Mouse (Mus musculus): ENCODE measurements around the gene Awat2.
"Not testable (repeated sequence)": the region's sequence is repeated elsewhere in the genome, so short reads cannot be mapped to it uniquely, and the experiment has no call there.

Gene Awat2

GRCm38 (mm10) chrX:100442617-100443016 is at the start of gene Awat2:
Gene Awat2, minus strand, starts transcription at chrX:100442717.
- not testable (repeated sequence) for DNase-seq (ENCODE audit: low spot score in 2 of 2)

- DNase-seq (ENCODE audit: low spot score in 2 of 2): peak; percentile 20 to 22
These were observed 37.8 kb upstream of the Awat2 start for GRCm38 (mm10) chrX:100480317-100480716.

DNA sequence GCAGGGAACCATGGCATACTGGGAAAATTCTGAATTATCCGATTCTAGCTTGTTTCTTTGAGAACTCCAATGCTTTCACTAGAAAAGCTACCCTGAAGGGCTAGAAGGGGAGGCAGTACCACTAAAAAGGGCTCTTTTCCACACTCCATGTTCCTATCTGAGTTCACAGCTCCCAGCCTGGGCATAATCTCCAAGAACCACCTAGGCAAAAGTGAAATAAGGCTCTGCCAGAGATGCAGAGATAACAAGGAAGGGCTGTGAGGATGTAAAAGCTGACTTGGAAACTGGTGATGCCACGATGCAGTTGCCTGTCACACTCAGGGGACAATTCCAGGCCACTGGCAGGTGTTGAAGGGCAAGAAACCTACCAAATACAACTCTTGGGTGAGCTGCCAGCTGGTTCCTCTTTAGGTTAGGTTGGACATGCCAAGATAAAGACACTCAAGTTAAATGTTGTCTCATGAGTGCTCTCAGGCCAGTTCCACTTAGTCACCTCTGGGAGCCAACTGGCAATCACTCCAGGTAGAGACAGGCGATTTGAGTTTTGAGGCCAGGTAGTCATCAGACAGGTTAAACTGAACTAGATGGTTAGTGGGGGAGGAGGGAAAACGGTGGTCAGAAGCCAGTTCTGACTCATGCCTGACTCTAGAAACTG is 33.2 kb upstream of the Awat2 start:
- no peak for DNase-seq (ENCODE audit: low spot score in 2 of 2)

GRCm38 (mm10) chrX:100471491-100471890 is 29.0 kb upstream of the Awat2 start:
- DNase-seq (ENCODE audit: low spot score in 2 of 2): no peak

GRCm38 (mm10) chrX:100470126-100470525 is 27.6 kb upstream of the Awat2 start:
- no peak for DNase-seq (ENCODE audit: low spot score in 2 of 2)

DNA sequence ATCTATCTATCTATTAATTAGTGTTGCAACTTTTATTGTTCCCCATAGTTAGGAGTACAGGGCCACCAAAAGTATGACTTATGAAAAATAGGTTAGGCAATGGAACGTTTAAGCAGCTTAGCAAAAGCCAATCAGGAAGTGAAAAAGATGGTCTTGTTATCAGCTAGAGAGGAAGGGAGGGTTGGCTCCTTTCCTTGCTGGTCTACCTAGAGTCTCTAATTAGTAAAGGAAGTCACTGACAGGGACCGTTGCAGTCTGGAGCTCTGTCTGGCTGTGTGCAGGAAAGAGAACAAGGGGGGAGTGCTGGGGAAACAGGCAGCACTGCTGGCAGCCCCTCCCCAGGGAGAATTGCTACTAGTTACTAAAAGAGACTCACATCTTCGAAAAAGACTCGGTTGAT is 25.5 kb upstream of the Awat2 start:
- DNase-seq (ENCODE audit: low spot score in 2 of 2): no peak

DNA sequence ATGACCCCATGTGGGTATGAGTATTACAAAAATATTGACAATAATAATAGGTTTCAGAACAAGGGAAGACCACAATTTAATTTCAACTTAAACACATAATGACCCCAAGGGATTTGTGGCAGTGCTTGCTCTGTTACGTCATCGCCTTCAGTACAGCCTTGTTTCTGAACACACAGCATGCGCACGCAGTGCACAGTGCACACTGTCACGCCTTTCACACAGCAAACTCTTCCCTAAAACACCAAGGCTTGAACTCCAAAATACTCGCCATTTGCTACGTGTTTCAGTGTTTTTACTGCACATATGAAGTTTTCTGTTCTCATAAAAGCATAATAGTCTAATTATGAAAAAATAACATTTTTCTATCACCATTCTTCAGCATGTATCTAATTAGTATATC is 1.0 kb upstream of the Awat2 start:
- no peak for DNase-seq (ENCODE audit: low spot score in 2 of 2)

GRCm38 (mm10) chrX:100432311-100432710 is 10.2 kb downstream of the Awat2 start:
- no peak for DNase-seq (ENCODE audit: low spot score in 2 of 2)

DNA sequence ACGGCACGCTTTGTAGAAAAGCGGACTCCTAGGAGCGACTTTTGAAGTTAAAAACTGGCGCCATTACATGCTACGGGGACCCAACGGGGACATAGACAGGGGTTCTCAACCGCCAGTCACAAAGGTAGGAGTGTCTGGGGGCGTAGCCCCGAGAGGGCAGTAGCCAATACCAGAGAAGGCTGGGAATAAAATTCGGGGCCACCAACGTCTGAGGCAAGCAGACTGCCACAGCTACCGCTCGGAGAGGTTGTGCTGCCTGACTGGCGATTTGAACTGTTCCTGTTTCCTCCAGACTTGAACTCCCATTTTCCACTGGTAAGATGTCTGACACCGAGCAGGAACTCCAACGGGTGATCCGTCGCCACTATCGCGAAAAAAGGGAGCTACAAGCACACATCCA is 13.8 kb downstream of the Awat2 start, which contains the start of gene Otud6a:
Gene Otud6a, plus strand, starts transcription at position 321 of the 400 bp plus-strand sequence.
- no peak for DNase-seq (ENCODE audit: low spot score in 2 of 2)

DNA sequence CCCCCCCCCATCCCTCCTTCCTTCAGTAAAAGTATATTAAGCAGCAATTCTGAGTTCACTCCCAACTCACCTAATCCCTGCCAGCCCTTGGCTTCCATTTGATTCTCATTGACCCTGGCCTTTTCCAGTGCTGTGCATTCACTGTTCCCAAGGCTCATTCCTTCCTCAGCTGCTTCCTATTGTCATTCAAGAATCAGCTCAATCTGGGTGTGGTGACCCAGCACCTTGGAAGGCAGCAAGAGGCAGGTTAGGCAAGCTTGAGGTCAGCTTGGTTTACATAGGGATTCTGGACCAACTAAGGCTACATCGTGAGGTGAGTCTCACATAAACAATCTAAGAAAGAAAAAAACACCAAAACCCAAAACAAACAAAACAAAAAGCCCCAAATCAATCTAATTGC is 33.3 kb downstream of the Awat2 start:
- DNase-seq (ENCODE audit: low spot score in 2 of 2): no peak

DNA sequence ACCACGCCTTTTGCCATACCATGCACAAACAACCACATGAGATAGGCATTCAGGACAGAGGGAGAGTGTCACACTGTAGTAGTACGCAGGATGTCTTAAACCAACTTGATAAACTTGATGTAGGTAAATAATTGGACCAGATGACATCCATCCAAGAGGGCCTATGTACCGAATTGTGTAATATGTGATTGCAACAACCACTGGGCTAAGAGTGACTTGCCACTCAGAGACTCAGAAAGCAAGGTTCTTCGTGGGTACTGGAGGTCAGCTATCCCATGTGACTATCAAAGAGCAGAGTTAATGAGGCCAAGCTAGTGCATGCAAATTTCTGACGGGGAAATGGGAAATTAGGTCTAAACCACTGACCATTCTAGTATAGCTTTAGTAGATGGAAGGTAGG is 40.9 kb downstream of the Awat2 start:
- DNase-seq (ENCODE audit: low spot score in 2 of 2): no peak

DNA sequence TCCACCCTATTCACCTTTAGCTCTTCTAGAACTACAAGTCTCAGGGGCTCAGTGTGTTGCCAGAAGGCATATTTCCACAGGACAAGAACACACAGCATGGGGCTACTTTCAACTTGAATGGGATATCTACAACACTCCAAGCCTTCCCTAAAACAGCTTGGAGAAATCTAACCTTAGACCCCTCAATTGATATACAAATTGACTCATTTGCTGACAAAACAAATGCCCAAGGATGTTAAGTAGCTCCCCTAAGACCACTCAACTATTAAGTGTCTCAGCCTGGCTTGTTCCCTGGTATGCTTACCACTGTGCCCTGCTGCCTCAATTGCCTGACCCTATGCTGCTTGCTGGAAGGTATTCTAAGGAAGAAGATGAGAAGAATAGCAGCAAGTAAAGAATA is 41.6 kb downstream of the Awat2 start:
- DNase-seq (ENCODE audit: low spot score in 2 of 2): no peak

DNA sequence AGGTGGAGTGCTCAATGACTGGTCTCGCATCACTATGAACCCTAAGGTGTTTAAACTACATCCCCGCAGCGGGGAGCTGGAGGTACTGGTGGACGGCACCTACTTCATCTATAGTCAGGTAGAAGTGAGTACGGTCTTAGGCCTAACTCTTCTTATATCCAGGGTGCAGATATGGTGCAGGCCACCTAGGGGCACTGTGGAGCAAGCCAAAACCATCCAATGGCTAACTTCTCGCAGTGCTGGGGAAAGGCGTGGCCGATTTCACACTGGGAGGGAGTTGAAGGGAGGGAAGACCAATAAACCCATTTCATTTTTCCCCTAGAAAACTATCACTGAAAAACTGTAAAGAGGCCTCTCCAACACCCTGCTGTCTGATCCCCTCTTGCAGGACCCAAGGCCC is 47.5 kb downstream of the Awat2 start:
- no peak for DNase-seq (ENCODE audit: low spot score in 2 of 2)

GRCm38 (mm10) chrX:100394223-100394861 is 48.2 kb downstream of the Awat2 start:
- no peak for DNase-seq (ENCODE audit: low spot score in 2 of 2)

- DNase-seq (ENCODE audit: low spot score in 2 of 2): no peak
These were observed 50.2 kb downstream of the Awat2 start for GRCm38 (mm10) chrX:100392304-100392703.

DNA sequence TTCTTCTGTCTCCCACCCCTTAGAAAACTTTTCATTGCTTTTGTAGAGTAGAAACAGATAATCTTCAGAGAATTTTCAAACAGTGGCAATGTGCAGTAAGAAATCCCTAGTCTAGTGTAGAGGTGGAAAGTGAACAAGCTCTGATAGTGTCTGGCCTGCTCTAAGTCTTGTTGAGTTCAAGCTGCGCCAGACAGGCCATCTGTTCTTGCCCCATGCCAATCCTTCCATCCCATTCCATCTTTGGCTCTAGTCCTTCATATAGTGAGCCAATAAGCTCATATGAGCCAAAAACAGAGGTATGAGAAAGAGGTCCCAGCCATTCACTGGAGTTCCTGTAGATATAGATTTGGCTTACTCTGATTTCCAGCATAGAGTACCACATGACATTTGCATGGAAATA is 52.6 kb downstream of the Awat2 start:
- DNase-seq (ENCODE audit: low spot score in 2 of 2): no peak

DNA sequence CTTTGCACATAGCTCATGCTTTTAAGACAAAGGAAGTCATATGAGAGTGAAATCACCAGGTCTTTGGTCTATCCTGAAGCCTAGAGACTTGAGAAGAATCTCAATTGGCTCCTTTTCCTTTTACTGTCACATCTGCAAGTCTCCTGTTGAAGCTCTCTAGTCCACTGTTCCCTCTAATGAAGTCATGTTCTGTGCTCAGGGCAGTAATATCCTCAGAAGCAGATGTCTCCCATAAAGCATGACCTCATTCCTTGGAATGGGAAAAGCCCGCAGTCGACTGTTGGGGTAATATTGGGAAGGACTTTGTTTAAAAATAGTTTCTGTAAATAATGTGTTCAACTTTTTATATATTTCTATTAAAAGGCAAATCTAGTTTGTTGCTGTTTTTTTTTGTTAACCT is 85.5 kb downstream of the Awat2 start:
- no peak for DNase-seq (ENCODE audit: low spot score in 2 of 2)
